ENCODE assay signal across 22 mouse cellular contexts in the genomic region with DNA sequence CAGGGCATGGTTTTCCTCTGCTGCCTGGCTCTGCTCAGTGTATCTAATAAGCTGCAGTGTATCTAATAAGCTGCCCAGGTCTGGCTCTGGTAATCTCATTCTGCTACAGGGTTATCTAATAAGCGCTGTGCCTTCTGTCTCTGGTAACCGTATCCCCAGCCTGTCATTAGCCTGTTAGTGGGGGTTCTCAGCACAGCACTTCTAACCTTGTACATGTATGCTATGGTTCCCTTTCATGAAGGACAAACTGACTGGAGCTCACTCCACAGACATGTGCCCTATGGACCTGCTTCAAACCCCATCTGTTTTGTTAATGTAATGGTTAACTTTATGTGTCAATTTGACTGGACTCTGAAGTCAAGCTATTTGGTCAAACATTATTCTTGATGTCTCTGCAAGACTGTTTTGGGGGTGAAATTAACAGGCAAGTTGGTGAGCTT. TPM values are rescaled to one million over a fixed set of nuclear protein-coding genes. Genes with fewer than 3 reads are reported as not detected.
DNase-seq lines count a peak whose midpoint lies in the region; ATAC-seq and TF ChIP-seq lines count a peak whose summit lies in the region.
"Had no signal": no experiment of that assay in that cellular context is flagged by ENCODE, and none has a peak within 500 bp of the region (broad histone marks: within the 10 kb centered on the region; RNA-seq: fewer than 3 reads in every experiment).

No protein-coding gene starts in this region.

- no peak for TF ChIP-seq EP300 in stomach, postnatal 0 days (optimal IDR thresholded peaks at IDR 0.05)

- no peaks in the 10 kb centered on the region for H3K9me3 ChIP-seq in stomach, embryonic 15.5 days
- H3K9me3 ChIP-seq in stomach, postnatal 0 days (ENCODE audit: control insufficient read depth, low read length): no peaks in the 10 kb centered on the region
- H3K9me3 ChIP-seq in liver, embryonic 16.5 days (replicated peaks; ENCODE audit: control insufficient read depth, low read length): no peaks in the 10 kb centered on the region
- H3K9me3 ChIP-seq: heart, embryonic 10.5 days; limb, embryonic 12.5 days; lung, embryonic 15.5 days; midbrain, embryonic 12.5 days; neural tube, embryonic 12.5 days had no signal

- H3K4me1 ChIP-seq in stomach, embryonic 15.5 days: peaks cover 5% of the 10 kb centered on the region; the same call in 1 of the 2 replicates
- H3K4me1 ChIP-seq in stomach, postnatal 0 days (replicated peaks; ENCODE audit: control insufficient read depth, insufficient read depth): 0 out of 2 replicates have a peak, but pooled peaks cover 3% of the 10 kb centered on the region
- H3K4me1 ChIP-seq in liver, embryonic 16.5 days (ENCODE audit: control insufficient read depth, low read depth, low read length): 0 out of 2 replicates have a peak, but pooled peaks cover 2% of the 10 kb centered on the region

- intact Hi-C loops in heart, postnatal 36 days (cut with DNase I): no loop called here

- no peaks in the 10 kb centered on the region for H3K36me3 ChIP-seq in stomach, embryonic 15.5 days
- no peaks in the 10 kb centered on the region for H3K36me3 ChIP-seq in stomach, postnatal 0 days (ENCODE audit: control insufficient read depth, insufficient read depth, low read length)
- H3K36me3 ChIP-seq in liver, embryonic 16.5 days (ENCODE audit: control insufficient read depth, insufficient read depth): no peaks in the 10 kb centered on the region
- H3K36me3 ChIP-seq: heart, embryonic 10.5 days; limb, embryonic 12.5 days; lung, embryonic 15.5 days; midbrain, embryonic 12.5 days; neural tube, embryonic 12.5 days had no signal

- TF ChIP-seq CTCF in stomach, postnatal 0 days (IDR thresholded peaks at IDR 0.05; ENCODE audit: low read depth): no peak

- 70% methylated on average over 2 of the region's 2 CpGs for WGBS in stomach, embryonic 15.5 days
- WGBS in stomach, postnatal 0 days: 67% methylated on average over 2 of the region's 2 CpGs
- WGBS in liver, embryonic 16.5 days (ENCODE audit: insufficient replicate concordance): 15% methylated on average over 2 of the region's 2 CpGs

- no peak for DNase-seq in stomach, postnatal 0 days (ENCODE audit: low spot score)
- DNase-seq in kidney, postnatal 14 days: peak; percentile 50
- no peak for DNase-seq in urinary bladder, postnatal 14 days (ENCODE audit: low spot score)
- DNase-seq in heart, postnatal 36 days: no peak
- no peak for DNase-seq in embryo, embryonic 10 days (ENCODE audit: low spot score)
- DNase-seq: adrenal gland, adult 8-10 months; cerebellum, adult 8-10 months; lung, postnatal 4 days; thymus, postnatal 25 days had no signal

- H3K27me3 ChIP-seq in stomach, embryonic 15.5 days (replicated peaks): no peaks in the 10 kb centered on the region
- H3K27me3 ChIP-seq in stomach, postnatal 0 days (ENCODE audit: control insufficient read depth, insufficient read depth, low read length): no peaks in the 10 kb centered on the region
- H3K27me3 ChIP-seq in liver, embryonic 16.5 days (ENCODE audit: control insufficient read depth, insufficient read depth, low read depth, low read length): no peaks in the 10 kb centered on the region
- H3K27me3 ChIP-seq: limb, embryonic 12.5 days; lung, embryonic 15.5 days; neural tube, embryonic 12.5 days; Patski had no signal

- ATAC-seq in stomach, embryonic 15.5 days (ENCODE audit: insufficient read depth, low FRiP score, low read depth): peak; percentile 6; the same call in 1 of the 2 replicates
- ATAC-seq in stomach, postnatal 0 days (ENCODE audit: low FRiP score, low TSS enrichment): no peak
- ATAC-seq in liver, embryonic 16.5 days (ENCODE audit: low read depth): peak; percentile 65
- ATAC-seq: Patski had no signal

- no peak overlapping the region for H3K9ac ChIP-seq in stomach, embryonic 15.5 days
- no peak overlapping the region for H3K9ac ChIP-seq in stomach, postnatal 0 days (ENCODE audit: low read length)
- no peak overlapping the region; the same call in 1 of the 2 replicates for H3K9ac ChIP-seq in liver, embryonic 16.5 days (ENCODE audit: low read depth, low read length)
- H3K9ac ChIP-seq: limb, embryonic 12.5 days; lung, embryonic 15.5 days; midbrain, embryonic 12.5 days; neural tube, embryonic 12.5 days had no signal

- H3K4me3 ChIP-seq in stomach, embryonic 15.5 days (replicated peaks): no peak overlapping the region
- no peak overlapping the region for H3K4me3 ChIP-seq in stomach, postnatal 0 days (ENCODE audit: low read depth, low read length)
- H3K4me3 ChIP-seq in liver, embryonic 16.5 days (ENCODE audit: low read depth, low read length): peak overlapping the region; percentile 46
- H3K4me3 ChIP-seq: heart, embryonic 10.5 days; limb, embryonic 12.5 days; lung, embryonic 15.5 days; midbrain, embryonic 12.5 days; neural tube, embryonic 12.5 days had no signal

- H3K4me2 ChIP-seq in stomach, embryonic 15.5 days: no peak overlapping the region
- H3K4me2 ChIP-seq in stomach, postnatal 0 days (replicated peaks; ENCODE audit: low read depth): no peak overlapping the region
- H3K4me2 ChIP-seq in liver, embryonic 16.5 days (ENCODE audit: low read depth, low read length): peak overlapping the region; percentile 21; the same call in 1 of the 2 replicates
- H3K4me2 ChIP-seq: limb, embryonic 12.5 days; lung, embryonic 15.5 days; midbrain, embryonic 12.5 days; neural tube, embryonic 12.5 days had no signal

- no peak overlapping the region for H3K27ac ChIP-seq in stomach, embryonic 15.5 days
- no peak overlapping the region for H3K27ac ChIP-seq in stomach, postnatal 0 days (replicated peaks)
- peak overlapping the region; percentile 62 for H3K27ac ChIP-seq in liver, embryonic 16.5 days (ENCODE audit: low read length)
- H3K27ac ChIP-seq: heart, embryonic 10.5 days; limb, embryonic 12.5 days; lung, embryonic 15.5 days; midbrain, embryonic 12.5 days; neural tube, embryonic 12.5 days had no signal

RNA-seq across cellular contexts. Expression of a gene that starts 5.4 kb away (rescaled TPM):
- 0.76 and 2.6 TPM in 2 replicates for polyA plus RNA-seq in stomach, embryonic 15.5 days (2015; fragmentation: Nextera tagmentation; extraction: Ambion mirVana)
- polyA plus RNA-seq in stomach, postnatal 0 days (2015; fragmentation: Nextera tagmentation; extraction: Ambion mirVana): 1.3 and 2.6 TPM in 2 replicates
- 1.4 and 3.4 TPM in 2 replicates for polyA plus RNA-seq in liver, embryonic 16.5 days (2015; fragmentation: Nextera tagmentation; extraction: Ambion mirVana)
- total RNA-seq in heart, postnatal 36 days (2021): 1,000 to 10,000 TPM; 2,774 to 2,839 TPM
- total RNA-seq: common myeloid progenitor, adult 5-6 weeks had no signal
- polyA plus RNA-seq: forebrain, embryonic 11.5 days; hindbrain, embryonic 11.5 days; midbrain, embryonic 12.5 days; Patski; testis, adult 2 months had no signal

RNA-seq across cellular contexts. Expression of a gene that starts 15.0 kb away (rescaled TPM):
- polyA plus RNA-seq in stomach, embryonic 15.5 days (2015; fragmentation: Nextera tagmentation; extraction: Ambion mirVana): 9.9 and 13.8 TPM in 2 replicates
- polyA plus RNA-seq in stomach, postnatal 0 days (2015; fragmentation: Nextera tagmentation; extraction: Ambion mirVana): 1.6 and 1.7 TPM in 2 replicates
- polyA plus RNA-seq in liver, embryonic 16.5 days (2015; fragmentation: Nextera tagmentation; extraction: Ambion mirVana): 7.8 and 10.8 TPM in 2 replicates
- not detected for total RNA-seq in heart, postnatal 36 days (2021)
- total RNA-seq: gastrocnemius, adult 18-20 months had no signal
- polyA plus RNA-seq: limb, embryonic 12.5 days; Patski had no signal

RNA-seq across cellular contexts. Expression of a gene that starts 23.6 kb away (rescaled TPM):
- polyA plus RNA-seq in stomach, embryonic 15.5 days (2015; fragmentation: Nextera tagmentation; extraction: Ambion mirVana): 25.7 and 28.7 TPM in 2 replicates
- polyA plus RNA-seq in stomach, postnatal 0 days (2015; fragmentation: Nextera tagmentation; extraction: Ambion mirVana): 17.9 and 19.0 TPM in 2 replicates
- 21.9 and 23.6 TPM in 2 replicates for polyA plus RNA-seq in liver, embryonic 16.5 days (2015; fragmentation: Nextera tagmentation; extraction: Ambion mirVana)
- 10 to 100 TPM; 62.1 to 71.1 TPM for total RNA-seq in heart, postnatal 36 days (2021)

RNA-seq across cellular contexts. Expression of a gene that starts 23.9 kb away (rescaled TPM):
- 214 and 219 TPM in 2 replicates for polyA plus RNA-seq in stomach, embryonic 15.5 days (2015; fragmentation: Nextera tagmentation; extraction: Ambion mirVana)
- polyA plus RNA-seq in stomach, postnatal 0 days (2015; fragmentation: Nextera tagmentation; extraction: Ambion mirVana): 160 and 166 TPM in 2 replicates
- 108 and 123 TPM in 2 replicates for polyA plus RNA-seq in liver, embryonic 16.5 days (2015; fragmentation: Nextera tagmentation; extraction: Ambion mirVana)
- total RNA-seq in heart, postnatal 36 days (2021): 10 to 100 TPM; 85.8 to 92.3 TPM

RNA-seq across cellular contexts. Expression of a gene that starts 35.5 kb away (rescaled TPM):
- 21.2 and 23.5 TPM in 2 replicates for polyA plus RNA-seq in stomach, embryonic 15.5 days (2015; fragmentation: Nextera tagmentation; extraction: Ambion mirVana)
- 10.1 and 12.3 TPM in 2 replicates for polyA plus RNA-seq in stomach, postnatal 0 days (2015; fragmentation: Nextera tagmentation; extraction: Ambion mirVana)
- 6.0 and 7.9 TPM in 2 replicates for polyA plus RNA-seq in liver, embryonic 16.5 days (2015; fragmentation: Nextera tagmentation; extraction: Ambion mirVana)
- 1 to 10 TPM; 4.4 to 4.9 TPM for total RNA-seq in heart, postnatal 36 days (2021)
